7 mouse cellular contexts compared by ENCODE assay signal in genomic region chr10:128695992-128696807, GRCm38 (mm10). TPM values are rescaled to one million over a fixed set of nuclear protein-coding genes. Genes with fewer than 3 reads are reported as not detected.
DNase-seq lines count a peak whose midpoint lies in the region; ATAC-seq and TF ChIP-seq lines count a peak whose summit lies in the region.

Rab5b (minus strand) TSS chr10:128696264.

- ATAC-seq in intestine, postnatal 0 days = peak; percentile 99
- peak; percentile 99 for ATAC-seq in midbrain, embryonic 12.5 days (ENCODE audit: low FRiP score, low read depth)

- peak within 1 kb of the TSS; percentile 96 for H3K27ac ChIP-seq in embryonic facial prominence, embryonic 10.5 days (replicated peaks)
- peak within 1 kb of the TSS; percentile 92 for H3K27ac ChIP-seq in intestine, postnatal 0 days (ENCODE audit: low read depth, low read length)
- H3K27ac ChIP-seq in midbrain, embryonic 12.5 days (replicated peaks) = peak within 1 kb of the TSS; percentile 98
- peak within 1 kb of the TSS; percentile 78 for H3K27ac ChIP-seq in small intestine, adult 2 months (ENCODE audit: insufficient read depth, low read depth, low read length)

- H3K4me1 ChIP-seq in embryonic facial prominence, embryonic 10.5 days = peaks cover 14% of the 10 kb centered on the region
- 0 out of 2 replicates have a peak, but pooled peaks cover 3% of the 10 kb centered on the region for H3K4me1 ChIP-seq in intestine, postnatal 0 days (replicated peaks; ENCODE audit: control insufficient read depth, insufficient read depth, low read length)
- H3K4me1 ChIP-seq in midbrain, embryonic 12.5 days = peaks cover 12% of the 10 kb centered on the region
- peaks cover 7% of the 10 kb centered on the region; the same call in 1 of the 2 replicates for H3K4me1 ChIP-seq in small intestine, adult 2 months (ENCODE audit: control insufficient read depth, insufficient read depth, insufficient read length, low read length)

- no peaks in the 10 kb centered on the region for H3K9me3 ChIP-seq in embryonic facial prominence, embryonic 10.5 days
- H3K9me3 ChIP-seq in intestine, postnatal 0 days (ENCODE audit: control insufficient read depth) = no peaks in the 10 kb centered on the region
- no peaks in the 10 kb centered on the region for H3K9me3 ChIP-seq in midbrain, embryonic 12.5 days

- peak; percentile 89 for TF ChIP-seq POLR2A in small intestine, adult 2 months (IDR thresholded peaks at IDR 0.05; ENCODE audit: low read depth, low read length)

- peak within 1 kb of the TSS; percentile 74 for H3K4me2 ChIP-seq in intestine, postnatal 0 days (replicated peaks; ENCODE audit: low read depth)
- peak within 1 kb of the TSS; percentile 73 for H3K4me2 ChIP-seq in midbrain, embryonic 12.5 days (replicated peaks)

- WGBS in embryonic facial prominence, embryonic 10.5 days = under 1% methylated on average over 40 of the region's 40 CpGs
- 1% methylated on average over 40 of the region's 40 CpGs for WGBS in intestine, postnatal 0 days
- WGBS in midbrain, embryonic 12.5 days = under 1% methylated on average over 40 of the region's 40 CpGs
- 1% methylated on average over 39 of the region's 40 CpGs for WGBS in small intestine, adult 2 months

- no peaks in the 10 kb centered on the region for H3K27me3 ChIP-seq in embryonic facial prominence, embryonic 10.5 days (replicated peaks; ENCODE audit: low read depth, poor library complexity, severe bottlenecking)
- no peaks in the 10 kb centered on the region for H3K27me3 ChIP-seq in intestine, postnatal 0 days (replicated peaks; ENCODE audit: control insufficient read depth, insufficient read depth, low read length)
- H3K27me3 ChIP-seq in midbrain, embryonic 12.5 days = no peaks in the 10 kb centered on the region
- H3K27me3 ChIP-seq in small intestine, adult 2 months (ENCODE audit: control insufficient read depth, insufficient read depth, low read length) = no peaks in the 10 kb centered on the region

- intact Hi-C loops in left cerebral cortex, postnatal 4 days (cut with DNase I) = no loop called here

- peaks cover 40% of the 10 kb centered on the region for H3K36me3 ChIP-seq in embryonic facial prominence, embryonic 10.5 days (replicated peaks)
- peaks cover 6% of the 10 kb centered on the region; the same call in 1 of the 2 replicates for H3K36me3 ChIP-seq in intestine, postnatal 0 days (ENCODE audit: control insufficient read depth, insufficient read depth)
- peaks cover 30% of the 10 kb centered on the region for H3K36me3 ChIP-seq in midbrain, embryonic 12.5 days
- 0 out of 2 replicates have a peak, but pooled peaks cover 1% of the 10 kb centered on the region for H3K36me3 ChIP-seq in small intestine, adult 2 months (ENCODE audit: control insufficient read depth, insufficient read depth, low read length)

- TF ChIP-seq CTCF in intestine, postnatal 0 days (IDR thresholded peaks at IDR 0.05; ENCODE audit: low read depth) = peak; percentile 28; the same call in 1 of the 2 replicates
- TF ChIP-seq CTCF in small intestine, adult 2 months (IDR thresholded peaks at IDR 0.05; ENCODE audit: extremely low read depth, insufficient read length, insufficient replicate concordance, low read depth, low read length) = no peak

- DNase-seq in adrenal gland, postnatal 10 days = peak; percentile 97
- DNase-seq in embryonic facial prominence, embryonic 10.5 days (ENCODE audit: low spot score) = peak; percentile 99
- peak; percentile 99 for DNase-seq in gonadal fat pad, adult 2 months (ENCODE audit: low read depth)
- peak; percentile 98 for DNase-seq in left cerebral cortex, postnatal 4 days

- peak within 1 kb of the TSS; percentile 93 for H3K9ac ChIP-seq in intestine, postnatal 0 days (ENCODE audit: low read depth, low read length)
- peak within 1 kb of the TSS; percentile 93 for H3K9ac ChIP-seq in midbrain, embryonic 12.5 days (replicated peaks)

- peak within 1 kb of the TSS; percentile 69 for H3K4me3 ChIP-seq in embryonic facial prominence, embryonic 10.5 days
- H3K4me3 ChIP-seq in intestine, postnatal 0 days (ENCODE audit: low read depth, low read length) = peak within 1 kb of the TSS; percentile 91
- H3K4me3 ChIP-seq in midbrain, embryonic 12.5 days = peak within 1 kb of the TSS; percentile 91
- H3K4me3 ChIP-seq in small intestine, adult 2 months (ENCODE audit: low read depth, low read length) = peak within 1 kb of the TSS; percentile 92

RNA-seq across cellular contexts. Expression of gene Rab5b, which starts in this region (rescaled TPM):
- total RNA-seq in adrenal gland, postnatal 10 days (2021) = 10 to 100 TPM; 91.4 to 96.1 TPM
- polyA plus RNA-seq in embryonic facial prominence, embryonic 10.5 days (2016; fragmentation: Nextera tagmentation; extraction: Ambion mirVana) = 64.4 and 70.4 TPM in 2 replicates
- 101 and 107 TPM in 2 replicates for polyA plus RNA-seq in gonadal fat pad, adult 2 months (2012; rRNA removed)
- polyA plus RNA-seq in intestine, postnatal 0 days (2015; fragmentation: Nextera tagmentation; extraction: Ambion mirVana) = 35.9 and 37.8 TPM in 2 replicates
- 100 to 1,000 TPM; 113 TPM for total RNA-seq in left cerebral cortex, postnatal 4 days (2021)
- polyA plus RNA-seq in midbrain, embryonic 12.5 days (2016; fragmentation: Nextera tagmentation; extraction: Ambion mirVana) = 96.5 and 102 TPM in 2 replicates
- 17.2 and 32.2 TPM in 2 replicates for polyA plus RNA-seq in small intestine, adult 2 months (2012; rRNA removed)

Comparison
In these comparisons a context has a peak if more than half of its experiments do, and no peak if none do; other contexts are left out.
1. Peak in every context shown above with its lines: DNase-seq, ATAC-seq, H3K4me3 ChIP-seq and H3K27ac ChIP-seq.